Mouse (Mus musculus): ENCODE measurements around the gene Gjc1. TPM values are rescaled to one million over a fixed set of nuclear protein-coding genes. Genes with fewer than 3 reads are reported as not detected.

Gjc1 gene
- polyA plus RNA-seq, 1 experiment from 2014 or later, result 106 TPM

DNA sequence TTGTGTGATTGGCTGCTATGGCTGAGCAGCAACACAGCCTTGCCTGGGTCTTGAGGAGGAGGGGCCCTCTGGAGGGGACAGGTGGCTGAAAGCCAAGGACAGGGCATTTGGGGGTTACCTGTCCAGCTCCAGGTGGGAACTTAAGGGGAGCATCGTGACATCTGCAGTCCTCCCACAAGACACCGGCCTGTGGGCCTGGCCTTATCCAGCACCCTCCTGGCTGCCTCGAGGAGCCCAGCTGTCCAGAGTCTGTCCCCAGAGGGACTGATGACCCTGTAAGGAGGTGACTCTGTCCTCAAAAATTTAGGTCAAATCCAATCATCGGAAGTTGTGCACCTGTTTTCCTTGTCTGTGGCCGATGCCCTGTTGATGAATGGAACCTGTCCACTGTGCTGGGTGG is 54.1 kb downstream of the Gjc1 start:
- no peak overlapping the region for H3K4me2 ChIP-seq (ENCODE audit: low read depth, severe bottlenecking)
- H3K4me3 ChIP-seq (ENCODE audit: low read depth, low read length), result no peak overlapping the region
- peaks cover 22% of the 10 kb centered on the region for H3K27me3 ChIP-seq (ENCODE audit: control insufficient read depth, insufficient read depth, low read length)
- no peaks in the 10 kb centered on the region for H3K36me3 ChIP-seq (ENCODE audit: control insufficient read depth, insufficient read depth, low read length)
- H3K9ac ChIP-seq (ENCODE audit: low read length), result no peak overlapping the region
- DNase-seq (ENCODE audit: low spot score), result no peak
- WGBS, result 95% methylated on average over 5 of the region's 5 CpGs
- no peak overlapping the region for H3K27ac ChIP-seq (replicated peaks; ENCODE audit: low read depth, low read length)
- H3K4me1 ChIP-seq (ENCODE audit: control insufficient read depth, insufficient read depth, low read length), result peaks cover 18% of the 10 kb centered on the region
- ATAC-seq (ENCODE audit: insufficient number of reproducible peaks, low FRiP score, low TSS enrichment, low read depth), result no peak
- H3K9me3 ChIP-seq (ENCODE audit: control insufficient read depth, low read length), result no peaks in the 10 kb centered on the region

DNA sequence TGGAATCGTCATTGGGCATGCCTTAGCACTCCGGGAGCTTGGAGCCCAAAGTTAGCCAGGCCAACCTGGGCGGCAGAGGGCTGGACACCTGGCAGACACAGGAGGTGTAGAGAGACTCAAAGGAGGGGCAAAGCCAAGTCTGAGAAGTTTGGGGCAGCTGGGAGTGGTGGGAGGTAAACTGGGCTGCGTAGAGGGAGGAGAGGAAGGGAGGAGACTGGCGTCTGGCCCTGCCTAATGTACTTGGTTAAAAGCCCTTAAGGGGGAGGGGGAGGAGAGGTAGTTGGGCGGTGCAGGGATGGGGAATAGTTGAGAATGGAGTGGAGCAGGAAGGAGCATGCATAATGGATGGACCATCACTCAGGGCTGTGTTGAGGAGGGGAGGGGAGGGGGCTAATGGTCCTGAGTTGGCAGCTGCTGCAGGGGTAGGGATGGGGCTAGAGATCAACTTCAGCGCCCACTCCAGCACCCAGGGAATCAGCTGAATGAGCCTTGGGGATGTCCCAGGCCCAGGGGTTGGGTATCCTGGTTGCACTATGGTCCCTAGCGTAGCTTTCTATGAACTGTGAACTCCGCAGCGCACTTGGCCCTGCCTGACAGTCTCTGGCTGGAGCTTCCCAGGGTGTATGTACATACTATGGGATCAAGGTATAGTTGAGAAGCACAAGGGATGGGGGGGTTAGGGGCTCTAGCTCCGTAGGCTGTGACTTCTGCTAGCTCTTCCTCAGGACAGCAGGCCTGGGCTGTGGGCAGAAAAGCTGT is 56.3 kb downstream of the Gjc1 start:
- Histone ChIP-seq H3K4me1 (ENCODE audit: control insufficient read depth, insufficient read depth, low read length) (peaks cover 11% of the 10 kb centered on the region), H3K9ac (ENCODE audit: low read length) (no peak overlapping the region), H3K4me2 (ENCODE audit: low read depth, severe bottlenecking) (no peak overlapping the region), H3K27me3 (ENCODE audit: control insufficient read depth, insufficient read depth, low read length) (peaks cover 26% of the 10 kb centered on the region), H3K9me3 (ENCODE audit: control insufficient read depth, low read length) (no peaks in the 10 kb centered on the region), H3K36me3 (ENCODE audit: control insufficient read depth, insufficient read depth, low read length) (no peaks in the 10 kb centered on the region), H3K27ac (replicated peaks; ENCODE audit: low read depth, low read length) (no peak overlapping the region), H3K4me3 (ENCODE audit: low read depth, low read length) (no peak overlapping the region)
- WGBS, result 48% methylated on average over 11 of the region's 11 CpGs
- no peak for DNase-seq (ENCODE audit: low spot score)
- ATAC-seq (ENCODE audit: insufficient number of reproducible peaks, low FRiP score, low TSS enrichment, low read depth), result no peak

DNA sequence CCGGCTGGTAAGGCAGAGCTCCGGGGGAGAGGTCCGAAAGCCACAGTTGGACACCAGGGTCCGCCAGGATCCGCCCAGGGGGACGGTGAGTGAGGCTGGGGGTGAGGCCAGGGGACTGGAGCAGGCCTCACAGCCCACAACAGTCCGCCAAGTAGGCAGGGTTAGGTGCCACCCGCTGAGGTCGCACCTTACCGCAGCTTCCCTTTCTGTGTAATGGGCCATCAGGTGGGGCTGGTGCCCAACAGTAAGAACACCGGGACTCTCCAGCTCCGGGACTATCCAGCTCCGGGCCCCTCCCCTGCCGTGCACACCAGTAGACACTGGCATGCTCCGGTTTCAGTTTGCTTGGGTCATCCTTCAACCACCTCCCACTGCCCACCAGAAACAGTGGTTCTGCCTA is 57.3 kb downstream of the Gjc1 start:
- Histone ChIP-seq H3K36me3 (ENCODE audit: control insufficient read depth, insufficient read depth, low read length) (no peaks in the 10 kb centered on the region), H3K4me3 (ENCODE audit: low read depth, low read length) (peak overlapping the region; percentile 61), H3K27me3 (ENCODE audit: control insufficient read depth, insufficient read depth, low read length) (peaks cover 26% of the 10 kb centered on the region), H3K27ac (replicated peaks; ENCODE audit: low read depth, low read length) (no peak overlapping the region), H3K4me2 (ENCODE audit: low read depth, severe bottlenecking) (peak overlapping the region; percentile 100), H3K9ac (ENCODE audit: low read length) (no peak overlapping the region; the same call in 1 of the 2 replicates), H3K9me3 (ENCODE audit: control insufficient read depth, low read length) (no peaks in the 10 kb centered on the region), H3K4me1 (ENCODE audit: control insufficient read depth, insufficient read depth, low read length) (peaks cover 11% of the 10 kb centered on the region)
- WGBS, result 8% methylated on average over 15 of the region's 15 CpGs
- ATAC-seq (ENCODE audit: insufficient number of reproducible peaks, low FRiP score, low TSS enrichment, low read depth), result no peak
- no peak for DNase-seq (ENCODE audit: low spot score)

DNA sequence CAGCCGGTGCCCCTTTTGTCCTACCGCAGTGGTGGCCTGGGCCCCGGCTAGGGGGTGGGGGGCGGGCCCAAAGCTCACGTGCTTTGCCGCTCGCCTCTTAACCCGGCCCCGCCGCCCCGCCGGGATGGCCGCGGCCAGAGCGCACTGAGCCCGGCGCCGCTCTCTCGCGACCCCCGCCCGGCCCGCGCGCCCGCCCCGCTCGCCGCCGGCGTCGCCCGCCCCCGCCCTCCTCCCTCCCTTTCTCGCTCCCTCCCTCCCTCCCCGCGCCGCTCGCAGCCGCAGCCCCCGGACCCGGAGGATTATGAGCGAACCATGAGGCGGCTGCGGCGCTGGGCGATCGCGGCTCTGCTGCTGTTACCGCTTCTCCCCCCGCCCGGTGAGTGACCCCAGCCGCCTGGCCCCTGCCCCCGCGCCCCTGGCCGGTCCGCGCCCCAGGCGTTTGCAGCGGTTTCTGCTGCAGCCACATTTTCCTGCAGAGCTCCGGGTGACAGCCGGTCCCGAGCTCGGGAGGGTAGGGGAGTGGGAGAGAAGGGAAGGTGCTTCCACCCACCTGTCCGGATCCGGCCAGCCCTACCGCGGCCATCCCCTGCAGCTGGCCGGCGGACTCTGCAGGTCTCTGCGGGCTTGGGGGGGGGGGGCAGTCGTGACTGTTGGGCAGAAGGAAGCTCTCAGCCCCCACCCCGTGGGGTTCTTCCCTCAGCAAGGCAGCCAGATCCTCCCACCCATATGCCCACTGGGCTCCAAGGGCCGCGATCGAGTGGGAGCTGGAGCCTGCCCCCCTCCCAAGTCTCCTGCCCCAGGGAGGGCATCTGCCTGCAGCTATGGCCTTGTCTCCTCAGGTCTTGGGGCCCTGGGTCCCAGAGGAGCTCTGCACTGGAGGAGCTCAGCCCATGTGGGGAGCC is 57.9 kb downstream of the Gjc1 start, which contains the start of gene Adam11:
Gene Adam11 (plus strand): TSS at position 131 of the 902 bp plus-strand sequence.
- no peaks in the 10 kb centered on the region for H3K9me3 ChIP-seq (ENCODE audit: control insufficient read depth, low read length)
- peaks cover 26% of the 10 kb centered on the region for H3K27me3 ChIP-seq (ENCODE audit: control insufficient read depth, insufficient read depth, low read length)
- under 1% methylated on average over 63 of the region's 76 CpGs for WGBS
- H3K36me3 ChIP-seq (ENCODE audit: control insufficient read depth, insufficient read depth, low read length), result no peaks in the 10 kb centered on the region
- peak within 1 kb of the TSS; percentile 100 for H3K4me2 ChIP-seq (ENCODE audit: low read depth, severe bottlenecking)
- ATAC-seq (ENCODE audit: insufficient number of reproducible peaks, low FRiP score, low TSS enrichment, low read depth) (peak; percentile 6; the same call in 1 of the 2 replicates), DNase-seq (ENCODE audit: low spot score) (peak; percentile 46)
- peak within 1 kb of the TSS; percentile 61 for H3K4me3 ChIP-seq (ENCODE audit: low read depth, low read length)
- H3K4me1 ChIP-seq (ENCODE audit: control insufficient read depth, insufficient read depth, low read length), result peaks cover 11% of the 10 kb centered on the region
- H3K9ac ChIP-seq (ENCODE audit: low read length), result peak within 1 kb of the TSS; percentile 64
- H3K27ac ChIP-seq (replicated peaks; ENCODE audit: low read depth, low read length), result no peak within 1 kb of the TSS

DNA sequence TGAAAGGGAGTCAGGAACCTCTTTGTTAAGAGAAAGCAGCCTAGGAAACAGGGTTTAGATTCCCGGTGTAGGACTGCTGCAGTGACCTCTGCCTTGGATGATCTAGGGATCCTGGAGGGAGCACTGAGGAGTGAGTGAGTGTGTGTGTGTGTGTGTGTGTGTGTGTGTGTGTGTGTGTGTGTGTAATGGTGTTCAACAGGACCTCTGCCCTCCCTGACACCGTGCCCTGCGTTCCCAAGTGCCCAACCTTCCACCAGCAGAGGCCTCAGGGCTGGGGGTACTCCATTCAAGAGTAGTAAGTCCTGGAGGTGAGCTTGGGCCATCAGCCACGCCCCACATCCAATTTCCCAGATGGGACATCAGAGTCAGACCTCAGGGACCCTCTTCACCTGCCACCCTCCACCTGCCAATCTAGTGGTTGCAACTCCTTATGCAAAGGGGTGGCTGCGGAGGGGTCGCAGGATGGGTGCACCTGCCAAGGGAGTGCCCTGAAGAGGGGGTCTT is 58.6 kb downstream of the Gjc1 start:
- no peak; the same call in 1 of the 2 replicates for ATAC-seq (ENCODE audit: insufficient number of reproducible peaks, low FRiP score, low TSS enrichment, low read depth)
- peaks cover 26% of the 10 kb centered on the region for H3K27me3 ChIP-seq (ENCODE audit: control insufficient read depth, insufficient read depth, low read length)

DNA sequence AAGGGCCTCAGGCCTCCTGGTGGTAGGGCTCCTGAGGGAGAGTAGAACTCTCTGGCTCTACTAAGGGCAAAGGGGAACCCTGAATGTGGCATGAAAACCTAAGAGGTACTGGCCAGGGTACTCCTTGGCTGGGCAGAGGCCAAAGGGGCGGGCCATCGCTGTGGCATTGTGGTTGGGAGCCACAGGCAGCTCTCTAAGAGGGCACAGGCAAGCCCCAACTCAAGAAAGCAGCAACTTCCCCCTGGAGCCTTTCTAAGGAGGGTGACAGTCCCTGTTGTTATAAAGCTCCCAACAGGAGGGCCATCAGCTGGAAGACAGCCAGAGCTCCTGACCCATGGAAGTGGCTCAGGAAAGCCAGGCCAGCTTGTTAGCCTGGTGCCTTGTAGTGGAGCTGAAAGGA is 60.5 kb downstream of the Gjc1 start:
- DNase-seq (ENCODE audit: low spot score) (no peak), ATAC-seq (ENCODE audit: insufficient number of reproducible peaks, low FRiP score, low TSS enrichment, low read depth) (no peak)
- Histone ChIP-seq H3K4me3 (ENCODE audit: low read depth, low read length) (no peak overlapping the region), H3K27ac (replicated peaks; ENCODE audit: low read depth, low read length) (no peak overlapping the region), H3K4me2 (ENCODE audit: low read depth, severe bottlenecking) (no peak overlapping the region), H3K9ac (ENCODE audit: low read length) (no peak overlapping the region), H3K27me3 (ENCODE audit: control insufficient read depth, insufficient read depth, low read length) (peaks cover 26% of the 10 kb centered on the region), H3K4me1 (ENCODE audit: control insufficient read depth, insufficient read depth, low read length) (peaks cover 20% of the 10 kb centered on the region), H3K9me3 (ENCODE audit: control insufficient read depth, low read length) (no peaks in the 10 kb centered on the region), H3K36me3 (ENCODE audit: control insufficient read depth, insufficient read depth, low read length) (no peaks in the 10 kb centered on the region)
- WGBS, result 80% methylated on average over 2 of the region's 2 CpGs

More for the DNA sequence above, 58.6 kb downstream of the Gjc1 start:
- Histone ChIP-seq H3K4me3 (ENCODE audit: low read depth, low read length) (peak overlapping the region; percentile 61), H3K9ac (ENCODE audit: low read length) (0 out of 2 replicates have a peak overlapping the region, but pooled peaks have one; percentile 64), H3K9me3 (ENCODE audit: control insufficient read depth, low read length) (no peaks in the 10 kb centered on the region), H3K36me3 (ENCODE audit: control insufficient read depth, insufficient read depth, low read length) (no peaks in the 10 kb centered on the region), H3K4me1 (ENCODE audit: control insufficient read depth, insufficient read depth, low read length) (peaks cover 11% of the 10 kb centered on the region), H3K4me2 (ENCODE audit: low read depth, severe bottlenecking) (peak overlapping the region; percentile 100), H3K27ac (replicated peaks; ENCODE audit: low read depth, low read length) (no peak overlapping the region)
- peak; percentile 35 for DNase-seq (ENCODE audit: low spot score)
- WGBS, result 24% methylated on average over 6 of the region's 6 CpGs

DNA sequence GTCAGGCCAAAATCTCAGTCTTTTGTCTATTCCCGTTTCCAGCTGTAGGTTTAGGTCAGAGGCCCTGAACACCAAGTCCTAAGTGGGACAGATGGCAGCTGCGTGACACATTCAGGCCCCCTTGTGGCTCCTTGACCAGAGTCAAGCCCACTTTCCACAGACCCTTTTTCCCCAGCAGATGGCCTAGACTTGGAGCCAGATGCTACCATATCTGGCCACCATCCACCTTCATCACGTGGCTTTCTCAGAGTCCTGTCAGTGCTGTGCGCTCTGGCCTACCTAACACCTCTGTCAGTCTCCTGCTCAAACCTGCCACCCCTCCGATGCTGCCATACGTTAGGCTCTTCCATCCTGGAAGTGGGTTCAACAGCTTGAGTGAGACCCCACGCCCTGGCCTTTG is 64.1 kb downstream of the Gjc1 start:
- no peaks in the 10 kb centered on the region for H3K9me3 ChIP-seq (ENCODE audit: control insufficient read depth, low read length)
- H3K27ac ChIP-seq (replicated peaks; ENCODE audit: low read depth, low read length), result no peak overlapping the region
- WGBS, result 81% methylated on average over 7 of the region's 7 CpGs
- no peak overlapping the region for H3K4me2 ChIP-seq (ENCODE audit: low read depth, severe bottlenecking)
- no peak for DNase-seq (ENCODE audit: low spot score)
- no peak for ATAC-seq (ENCODE audit: insufficient number of reproducible peaks, low FRiP score, low TSS enrichment, low read depth)
- H3K4me1 ChIP-seq (ENCODE audit: control insufficient read depth, insufficient read depth, low read length), result peaks cover 12% of the 10 kb centered on the region
- H3K4me3 ChIP-seq (ENCODE audit: low read depth, low read length), result no peak overlapping the region
- peaks cover 4% of the 10 kb centered on the region; the same call in 1 of the 2 replicates for H3K27me3 ChIP-seq (ENCODE audit: control insufficient read depth, insufficient read depth, low read length)
- H3K9ac ChIP-seq (ENCODE audit: low read length), result no peak overlapping the region
- no peaks in the 10 kb centered on the region for H3K36me3 ChIP-seq (ENCODE audit: control insufficient read depth, insufficient read depth, low read length)

DNA sequence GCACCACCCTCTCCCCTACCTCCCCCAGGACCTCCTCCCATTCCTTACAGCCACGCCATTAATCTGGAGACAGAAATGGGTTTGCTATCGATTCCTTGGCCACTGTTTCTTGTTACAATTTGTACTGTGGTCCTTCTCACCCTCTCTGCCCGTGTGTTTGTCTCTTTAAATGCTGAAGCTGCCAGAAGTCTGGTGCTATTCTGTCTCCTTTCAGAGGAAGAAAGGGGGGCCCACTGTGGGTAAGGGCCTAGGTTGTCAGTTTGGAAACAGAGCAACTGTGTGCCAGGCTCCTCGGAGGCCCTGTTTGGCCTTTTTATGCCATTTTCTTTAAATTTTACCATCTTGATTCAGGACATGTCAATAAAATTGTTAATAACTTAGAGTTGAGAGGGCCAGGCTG is 65.1 kb downstream of the Gjc1 start:
- ATAC-seq (ENCODE audit: insufficient number of reproducible peaks, low FRiP score, low TSS enrichment, low read depth) (no peak), DNase-seq (ENCODE audit: low spot score) (no peak)
- WGBS, result 49% methylated on average over 4 of the region's 4 CpGs
- H3K36me3 ChIP-seq (ENCODE audit: control insufficient read depth, insufficient read depth, low read length), result no peaks in the 10 kb centered on the region
- no peaks in the 10 kb centered on the region for H3K9me3 ChIP-seq (ENCODE audit: control insufficient read depth, low read length)
- no peak overlapping the region for H3K27ac ChIP-seq (replicated peaks; ENCODE audit: low read depth, low read length)
- H3K4me2 ChIP-seq (ENCODE audit: low read depth, severe bottlenecking), result peak overlapping the region; percentile 5; the same call in 1 of the 2 replicates
- H3K27me3 ChIP-seq (ENCODE audit: control insufficient read depth, insufficient read depth, low read length), result no peaks in the 10 kb centered on the region
- no peak overlapping the region for H3K9ac ChIP-seq (ENCODE audit: low read length)
- H3K4me3 ChIP-seq (ENCODE audit: low read depth, low read length), result no peak overlapping the region
- H3K4me1 ChIP-seq (ENCODE audit: control insufficient read depth, insufficient read depth, low read length), result peaks cover 12% of the 10 kb centered on the region

All from limb, embryonic 11.5 days (tissue).